In genomic region chr3:89867651-89868050, GRCm38 (mm10) we compare ENCODE assay signal across 15 mouse cellular contexts. TPM values are rescaled to one million over a fixed set of nuclear protein-coding genes. Genes with fewer than 3 reads are reported as not detected.
DNase-seq lines count a peak whose midpoint lies in the region; ATAC-seq lines count a peak whose summit lies in the region.
"Had no signal": no experiment of that assay in that cellular context is flagged by ENCODE, and none has a peak within 500 bp of the region (broad histone marks: within the 10 kb centered on the region; RNA-seq: fewer than 3 reads in every experiment).

No protein-coding gene starts in this region.

- H3K9ac ChIP-seq in forebrain, embryonic 13.5 days, result no peak overlapping the region
- H3K9ac ChIP-seq in forebrain, embryonic 11.5 days (ENCODE audit: low read length), result no peak overlapping the region
- H3K9ac ChIP-seq in midbrain, embryonic 15.5 days, result no peak overlapping the region
- no peak overlapping the region for H3K9ac ChIP-seq in midbrain, embryonic 13.5 days (replicated peaks)
- H3K9ac ChIP-seq in hindbrain, embryonic 14.5 days, result no peak overlapping the region
- no peak overlapping the region for H3K9ac ChIP-seq in stomach, embryonic 16.5 days (ENCODE audit: low read length)
- H3K9ac ChIP-seq: limb, embryonic 12.5 days had no signal

- H3K4me1 ChIP-seq in forebrain, embryonic 13.5 days, result peaks cover 27% of the 10 kb centered on the region
- H3K4me1 ChIP-seq in forebrain, embryonic 11.5 days (replicated peaks; ENCODE audit: control insufficient read depth, insufficient read depth, low read length), result peaks cover 2% of the 10 kb centered on the region; the same call in 1 of the 2 replicates
- H3K4me1 ChIP-seq in midbrain, embryonic 15.5 days, result peaks cover 8% of the 10 kb centered on the region
- H3K4me1 ChIP-seq in midbrain, embryonic 13.5 days (replicated peaks), result peaks cover 18% of the 10 kb centered on the region; the same call in 1 of the 2 replicates
- 0 out of 2 replicates have a peak, but pooled peaks cover 6% of the 10 kb centered on the region for H3K4me1 ChIP-seq in hindbrain, embryonic 14.5 days (replicated peaks; ENCODE audit: control insufficient read depth, insufficient read depth, low read length)
- peaks cover 32% of the 10 kb centered on the region for H3K4me1 ChIP-seq in stomach, embryonic 16.5 days (ENCODE audit: control insufficient read depth, insufficient read depth, low read length)

- 44% methylated on average over 3 of the region's 4 CpGs for WGBS in forebrain, embryonic 13.5 days
- WGBS in forebrain, embryonic 11.5 days, result 53% methylated on average over 4 of the region's 4 CpGs
- 59% methylated on average over 4 of the region's 4 CpGs for WGBS in midbrain, embryonic 15.5 days
- 70% methylated on average over 4 of the region's 4 CpGs for WGBS in midbrain, embryonic 13.5 days
- 52% methylated on average over 4 of the region's 4 CpGs for WGBS in hindbrain, embryonic 14.5 days
- WGBS in stomach, embryonic 16.5 days, result 52% methylated on average over 4 of the region's 4 CpGs

- H3K4me3 ChIP-seq in forebrain, embryonic 13.5 days, result no peak overlapping the region
- no peak overlapping the region for H3K4me3 ChIP-seq in forebrain, embryonic 11.5 days (ENCODE audit: low read depth, low read length)
- H3K4me3 ChIP-seq in midbrain, embryonic 15.5 days, result no peak overlapping the region
- no peak overlapping the region for H3K4me3 ChIP-seq in midbrain, embryonic 13.5 days (replicated peaks)
- H3K4me3 ChIP-seq in hindbrain, embryonic 14.5 days (replicated peaks; ENCODE audit: low read length), result no peak overlapping the region
- H3K4me3 ChIP-seq in stomach, embryonic 16.5 days (replicated peaks; ENCODE audit: low read length), result no peak overlapping the region
- H3K4me3 ChIP-seq: limb, embryonic 12.5 days had no signal

- no peaks in the 10 kb centered on the region for H3K36me3 ChIP-seq in forebrain, embryonic 13.5 days (ENCODE audit: poor library complexity, severe bottlenecking)
- H3K36me3 ChIP-seq in forebrain, embryonic 11.5 days (ENCODE audit: control insufficient read depth, insufficient read depth, low read length), result no peaks in the 10 kb centered on the region
- no peaks in the 10 kb centered on the region for H3K36me3 ChIP-seq in midbrain, embryonic 15.5 days (replicated peaks)
- H3K36me3 ChIP-seq in midbrain, embryonic 13.5 days, result no peaks in the 10 kb centered on the region
- no peaks in the 10 kb centered on the region for H3K36me3 ChIP-seq in hindbrain, embryonic 14.5 days (replicated peaks; ENCODE audit: control insufficient read depth, insufficient read depth)
- no peaks in the 10 kb centered on the region for H3K36me3 ChIP-seq in stomach, embryonic 16.5 days (ENCODE audit: control insufficient read depth, insufficient read depth, low read length)
- H3K36me3 ChIP-seq: heart, embryonic 10.5 days; limb, embryonic 12.5 days had no signal

- no peaks in the 10 kb centered on the region for H3K27me3 ChIP-seq in forebrain, embryonic 13.5 days
- H3K27me3 ChIP-seq in forebrain, embryonic 11.5 days (ENCODE audit: control insufficient read depth, insufficient read depth, low read length), result no peaks in the 10 kb centered on the region
- H3K27me3 ChIP-seq in midbrain, embryonic 15.5 days (replicated peaks), result no peaks in the 10 kb centered on the region; the same call in 1 of the 2 replicates
- peaks cover 2% of the 10 kb centered on the region; the same call in 1 of the 2 replicates for H3K27me3 ChIP-seq in midbrain, embryonic 13.5 days
- H3K27me3 ChIP-seq in hindbrain, embryonic 14.5 days (ENCODE audit: control insufficient read depth, insufficient read depth, low read length), result no peaks in the 10 kb centered on the region
- H3K27me3 ChIP-seq in stomach, embryonic 16.5 days (ENCODE audit: control insufficient read depth, insufficient read depth, low read length), result no peaks in the 10 kb centered on the region
- H3K27me3 ChIP-seq: limb, embryonic 12.5 days had no signal

- no peak for DNase-seq in forebrain, embryonic 11.5 days (ENCODE audit: low spot score)
- peak; percentile 52 for DNase-seq in hindbrain, embryonic 14.5 days (ENCODE audit: low spot score)
- no peak for DNase-seq in spleen, postnatal 36 days (ENCODE audit: low spot score in 2 of 2)
- DNase-seq: B cell, adult 2 months; cerebellum, adult 11 months; kidney, adult 11 months; lung, postnatal 14 days; right cerebral cortex, postnatal 4 days had no signal

- peak overlapping the region; percentile 44; the same call in 1 of the 2 replicates for H3K27ac ChIP-seq in forebrain, embryonic 13.5 days
- H3K27ac ChIP-seq in forebrain, embryonic 11.5 days (ENCODE audit: low read depth, low read length), result no peak overlapping the region
- no peak overlapping the region for H3K27ac ChIP-seq in midbrain, embryonic 15.5 days
- H3K27ac ChIP-seq in midbrain, embryonic 13.5 days, result no peak overlapping the region
- no peak overlapping the region for H3K27ac ChIP-seq in hindbrain, embryonic 14.5 days
- peak overlapping the region; percentile 54; the same call in 1 of the 2 replicates for H3K27ac ChIP-seq in stomach, embryonic 16.5 days (ENCODE audit: low read length)

- H3K9me3 ChIP-seq in forebrain, embryonic 13.5 days (replicated peaks), result peaks cover 1% of the 10 kb centered on the region; the same call in 1 of the 2 replicates
- no peaks in the 10 kb centered on the region for H3K9me3 ChIP-seq in forebrain, embryonic 11.5 days (ENCODE audit: control insufficient read depth, low read length)
- H3K9me3 ChIP-seq in midbrain, embryonic 15.5 days, result no peaks in the 10 kb centered on the region
- no peaks in the 10 kb centered on the region for H3K9me3 ChIP-seq in midbrain, embryonic 13.5 days
- no peaks in the 10 kb centered on the region for H3K9me3 ChIP-seq in hindbrain, embryonic 14.5 days (ENCODE audit: control insufficient read depth, low read length)
- H3K9me3 ChIP-seq in stomach, embryonic 16.5 days (replicated peaks; ENCODE audit: control insufficient read depth, low read length), result no peaks in the 10 kb centered on the region
- H3K9me3 ChIP-seq: heart, embryonic 10.5 days; limb, embryonic 12.5 days had no signal

- no peak overlapping the region for H3K4me2 ChIP-seq in forebrain, embryonic 13.5 days
- H3K4me2 ChIP-seq in forebrain, embryonic 11.5 days (ENCODE audit: low read depth, low read length, severe bottlenecking), result no peak overlapping the region
- H3K4me2 ChIP-seq in midbrain, embryonic 15.5 days, result no peak overlapping the region
- H3K4me2 ChIP-seq in midbrain, embryonic 13.5 days (replicated peaks), result no peak overlapping the region
- H3K4me2 ChIP-seq in hindbrain, embryonic 14.5 days (replicated peaks), result no peak overlapping the region
- no peak overlapping the region for H3K4me2 ChIP-seq in stomach, embryonic 16.5 days (ENCODE audit: low read depth, low read length)
- H3K4me2 ChIP-seq: limb, embryonic 12.5 days had no signal

- ATAC-seq in forebrain, embryonic 13.5 days, result peak; percentile 87
- no peak for ATAC-seq in forebrain, embryonic 11.5 days (replicated peaks; ENCODE audit: low FRiP score)
- ATAC-seq in midbrain, embryonic 15.5 days (replicated peaks), result 0 out of 2 replicates have a peak, but pooled peaks have one; percentile 48
- no peak for ATAC-seq in midbrain, embryonic 13.5 days
- ATAC-seq in hindbrain, embryonic 14.5 days (ENCODE audit: low FRiP score), result peak; percentile 77; the same call in 1 of the 2 replicates
- peak; percentile 73; the same call in 1 of the 2 replicates for ATAC-seq in stomach, embryonic 16.5 days (ENCODE audit: insufficient read depth, low FRiP score)
- no peak for ATAC-seq in erythroid progenitor cell, adult 5-6 weeks (replicated peaks; ENCODE audit: low FRiP score, poor library complexity, severe bottlenecking)

RNA-seq across cellular contexts. Expression of gene She, which starts 36.5 kb away (rescaled TPM):
- polyA plus RNA-seq in forebrain, embryonic 13.5 days (2015; fragmentation: Nextera tagmentation; extraction: Ambion mirVana), result 1.2 TPM in 2 replicates
- polyA plus RNA-seq in forebrain, embryonic 11.5 days (2014; fragmentation: Nextera tagmentation; extraction: Ambion mirVana), result 2.0 and 2.4 TPM in 2 replicates
- polyA plus RNA-seq in midbrain, embryonic 15.5 days (2015; fragmentation: Nextera tagmentation; extraction: Ambion mirVana), result 1.6 TPM in 2 replicates
- 1.1 and 1.6 TPM in 2 replicates for polyA plus RNA-seq in midbrain, embryonic 13.5 days (2015; fragmentation: Nextera tagmentation; extraction: Ambion mirVana)
- polyA plus RNA-seq in hindbrain, embryonic 14.5 days (2014; fragmentation: Nextera tagmentation; extraction: Ambion mirVana), result 2.3 and 2.8 TPM in 2 replicates
- 3.0 and 3.1 TPM in 2 replicates for polyA plus RNA-seq in stomach, embryonic 16.5 days (2015; fragmentation: Nextera tagmentation; extraction: Ambion mirVana)
- not detected in 2 replicates for total RNA-seq in erythroid progenitor cell, adult 5-6 weeks (2015; ENCODE audit: low replicate concordance)
- total RNA-seq in erythroid progenitor cell, adult 5-6 weeks (2017; ENCODE audit: low replicate concordance), result 0.13 TPM in 1 of 2 replicates, not detected in the other

RNA-seq across cellular contexts. Expression of gene Il6ra, which starts 45.3 kb away (rescaled TPM):
- 0.25 and 0.36 TPM in 2 replicates for polyA plus RNA-seq in forebrain, embryonic 13.5 days (2015; fragmentation: Nextera tagmentation; extraction: Ambion mirVana)
- 0.15 and 0.27 TPM in 2 replicates for polyA plus RNA-seq in forebrain, embryonic 11.5 days (2014; fragmentation: Nextera tagmentation; extraction: Ambion mirVana)
- polyA plus RNA-seq in midbrain, embryonic 15.5 days (2015; fragmentation: Nextera tagmentation; extraction: Ambion mirVana), result 1.1 and 1.2 TPM in 2 replicates
- polyA plus RNA-seq in midbrain, embryonic 13.5 days (2015; fragmentation: Nextera tagmentation; extraction: Ambion mirVana), result 0.44 and 0.46 TPM in 2 replicates
- 0.83 and 1.0 TPM in 2 replicates for polyA plus RNA-seq in hindbrain, embryonic 14.5 days (2014; fragmentation: Nextera tagmentation; extraction: Ambion mirVana)
- polyA plus RNA-seq in stomach, embryonic 16.5 days (2015; fragmentation: Nextera tagmentation; extraction: Ambion mirVana), result 2.9 and 3.2 TPM in 2 replicates
- 5.8 and 10.5 TPM in 2 replicates for total RNA-seq in erythroid progenitor cell, adult 5-6 weeks (2015; ENCODE audit: low replicate concordance)
- 0.90 and 2.3 TPM in 2 replicates for total RNA-seq in erythroid progenitor cell, adult 5-6 weeks (2017; ENCODE audit: low replicate concordance)

Comparison
In these comparisons a context has a peak if more than half of its experiments do, and no peak if none do; other contexts are left out.
1. ATAC-seq: peak in forebrain, embryonic 13.5 days (single experiment), midbrain, embryonic 15.5 days (single experiment), hindbrain, embryonic 14.5 days (single experiment) and stomach, embryonic 16.5 days (single experiment); none in forebrain, embryonic 11.5 days (single experiment), midbrain, embryonic 13.5 days (single experiment) and erythroid progenitor cell, adult 5-6 weeks (single experiment).
2. H3K27ac ChIP-seq: peak in forebrain, embryonic 13.5 days (single experiment) and stomach, embryonic 16.5 days (single experiment); none in forebrain, embryonic 11.5 days (single experiment), midbrain, embryonic 15.5 days (single experiment), midbrain, embryonic 13.5 days (single experiment) and hindbrain, embryonic 14.5 days (single experiment).